Comparison of ENCODE assay signal across 8 mouse cellular contexts in genomic region chr4:106606639-106607554, GRCm38 (mm10). TPM values are rescaled to one million over a fixed set of nuclear protein-coding genes. Genes with fewer than 3 reads are reported as not detected.
DNase-seq lines count a peak whose midpoint lies in the region; ATAC-seq and TF ChIP-seq lines count a peak whose summit lies in the region.

No protein-coding gene starts in this region.

- H3K4me2 ChIP-seq in kidney, embryonic 15.5 days = peak overlapping the region; percentile 45
- H3K4me2 ChIP-seq in embryonic facial prominence, embryonic 12.5 days (replicated peaks) = peak overlapping the region; percentile 34
- H3K4me2 ChIP-seq in limb, embryonic 11.5 days (ENCODE audit: low read depth, severe bottlenecking) = no peak overlapping the region
- H3K4me2 ChIP-seq in neural tube, embryonic 13.5 days = peak overlapping the region; percentile 42

- TF ChIP-seq CTCF in kidney, adult 2 months (conservative IDR thresholded peaks at IDR 0.05; ENCODE audit: insufficient read depth, insufficient read length, low read depth, low read length) = no peak

- H3K4me1 ChIP-seq in kidney, embryonic 15.5 days = peaks cover 6% of the 10 kb centered on the region; the same call in 1 of the 2 replicates
- no peaks in the 10 kb centered on the region for H3K4me1 ChIP-seq in kidney, adult 2 months (ENCODE audit: control insufficient read depth, insufficient read depth, low read length)
- no peaks in the 10 kb centered on the region; the same call in 1 of the 2 replicates for H3K4me1 ChIP-seq in embryonic facial prominence, embryonic 12.5 days
- H3K4me1 ChIP-seq in limb, embryonic 11.5 days (ENCODE audit: control insufficient read depth, insufficient read depth, low read length) = no peaks in the 10 kb centered on the region
- H3K4me1 ChIP-seq in neural tube, embryonic 13.5 days (replicated peaks) = peaks cover 5% of the 10 kb centered on the region

- H3K27ac ChIP-seq in kidney, embryonic 15.5 days = no peak overlapping the region
- H3K27ac ChIP-seq in kidney, adult 2 months (ENCODE audit: insufficient read depth, low read depth, low read length) = no peak overlapping the region
- no peak overlapping the region for H3K27ac ChIP-seq in embryonic facial prominence, embryonic 12.5 days
- H3K27ac ChIP-seq in limb, embryonic 11.5 days (replicated peaks; ENCODE audit: low read depth, low read length) = no peak overlapping the region
- no peak overlapping the region for H3K27ac ChIP-seq in neural tube, embryonic 13.5 days (replicated peaks)

- no peaks in the 10 kb centered on the region for H3K27me3 ChIP-seq in kidney, embryonic 15.5 days
- no peaks in the 10 kb centered on the region for H3K27me3 ChIP-seq in kidney, adult 2 months (replicated peaks; ENCODE audit: control insufficient read depth, insufficient read depth, low read length)
- H3K27me3 ChIP-seq in embryonic facial prominence, embryonic 12.5 days = no peaks in the 10 kb centered on the region
- no peaks in the 10 kb centered on the region for H3K27me3 ChIP-seq in limb, embryonic 11.5 days (ENCODE audit: control insufficient read depth, insufficient read depth, low read length)
- H3K27me3 ChIP-seq in neural tube, embryonic 13.5 days = no peaks in the 10 kb centered on the region

- H3K9ac ChIP-seq in kidney, embryonic 15.5 days = no peak overlapping the region
- no peak overlapping the region for H3K9ac ChIP-seq in embryonic facial prominence, embryonic 12.5 days
- 0 out of 2 replicates have a peak overlapping the region, but pooled peaks have one; percentile 12 for H3K9ac ChIP-seq in limb, embryonic 11.5 days (ENCODE audit: low read length)
- peak overlapping the region; percentile 54; the same call in 1 of the 2 replicates for H3K9ac ChIP-seq in neural tube, embryonic 13.5 days

- ATAC-seq in kidney, embryonic 15.5 days (replicated peaks; ENCODE audit: low FRiP score) = peak; percentile 87
- ATAC-seq in embryonic facial prominence, embryonic 12.5 days (ENCODE audit: insufficient number of reproducible peaks, insufficient read depth, low FRiP score, low TSS enrichment) = 0 out of 2 replicates have a peak, but pooled peaks have one; percentile 72
- peak; percentile 84 for ATAC-seq in limb, embryonic 11.5 days (ENCODE audit: insufficient number of reproducible peaks, low FRiP score, low TSS enrichment, low read depth)
- peak; percentile 89 for ATAC-seq in neural tube, embryonic 13.5 days (ENCODE audit: low read depth)

- no peak for TF ChIP-seq POLR2A in kidney, adult 2 months (IDR thresholded peaks at IDR 0.05; ENCODE audit: low read depth, low read length)

- DNase-seq in kidney, adult 2 months = no peak
- peak; percentile 65 for DNase-seq in limb, embryonic 11.5 days (ENCODE audit: low spot score)
- DNase-seq in urinary bladder, adult 18-20 months (ENCODE audit: low spot score in 2 of 2) = no peak
- DNase-seq in layer of hippocampus, adult 9-10 months (ENCODE audit: low spot score) = no peak
- DNase-seq in left cerebral cortex, adult 8-10 months (ENCODE audit: low spot score in 2 of 2) = no peak

- H3K9me3 ChIP-seq in kidney, embryonic 15.5 days (replicated peaks) = no peaks in the 10 kb centered on the region
- H3K9me3 ChIP-seq in embryonic facial prominence, embryonic 12.5 days = no peaks in the 10 kb centered on the region
- no peaks in the 10 kb centered on the region for H3K9me3 ChIP-seq in limb, embryonic 11.5 days (ENCODE audit: control insufficient read depth, low read length)
- H3K9me3 ChIP-seq in neural tube, embryonic 13.5 days = no peaks in the 10 kb centered on the region

- 41% methylated on average over 18 of the region's 18 CpGs for WGBS in kidney, embryonic 15.5 days
- WGBS in kidney, adult 2 months = 58% methylated on average over 18 of the region's 18 CpGs
- WGBS in embryonic facial prominence, embryonic 12.5 days = 42% methylated on average over 18 of the region's 18 CpGs
- WGBS in limb, embryonic 11.5 days = 46% methylated on average over 18 of the region's 18 CpGs
- 47% methylated on average over 18 of the region's 18 CpGs for WGBS in neural tube, embryonic 13.5 days

- peak overlapping the region; percentile 3 for H3K4me3 ChIP-seq in kidney, embryonic 15.5 days (replicated peaks)
- H3K4me3 ChIP-seq in kidney, adult 2 months (ENCODE audit: insufficient read depth, low read depth, low read length) = no peak overlapping the region
- H3K4me3 ChIP-seq in embryonic facial prominence, embryonic 12.5 days = 0 out of 2 replicates have a peak overlapping the region, but pooled peaks have one; percentile 4
- no peak overlapping the region for H3K4me3 ChIP-seq in limb, embryonic 11.5 days (ENCODE audit: low read depth, low read length)
- peak overlapping the region; percentile 10; the same call in 1 of the 2 replicates for H3K4me3 ChIP-seq in neural tube, embryonic 13.5 days

- no peaks in the 10 kb centered on the region for H3K36me3 ChIP-seq in kidney, embryonic 15.5 days
- no peaks in the 10 kb centered on the region for H3K36me3 ChIP-seq in kidney, adult 2 months (ENCODE audit: control insufficient read depth, insufficient read depth, low read length)
- no peaks in the 10 kb centered on the region for H3K36me3 ChIP-seq in embryonic facial prominence, embryonic 12.5 days
- H3K36me3 ChIP-seq in limb, embryonic 11.5 days (ENCODE audit: control insufficient read depth, insufficient read depth, low read length) = no peaks in the 10 kb centered on the region
- H3K36me3 ChIP-seq in neural tube, embryonic 13.5 days = no peaks in the 10 kb centered on the region

RNA-seq across cellular contexts. Expression of gene Lexm, which starts 10.1 kb away (rescaled TPM):
- not detected in 2 replicates for polyA plus RNA-seq in kidney, embryonic 15.5 days (2015; fragmentation: Nextera tagmentation; extraction: Ambion mirVana)
- not detected in 2 replicates for polyA plus RNA-seq in kidney, adult 2 months (2012; rRNA removed)
- polyA plus RNA-seq in embryonic facial prominence, embryonic 12.5 days (2016; fragmentation: Nextera tagmentation; extraction: Ambion mirVana) = 0.40 and 0.76 TPM in 2 replicates
- 0.33 TPM in 1 of 2 replicates, not detected in the other for polyA plus RNA-seq in limb, embryonic 11.5 days (2014; fragmentation: Nextera tagmentation; extraction: Ambion mirVana)
- 0.13 TPM in 1 of 2 replicates, not detected in the other for polyA plus RNA-seq in neural tube, embryonic 13.5 days (2015; fragmentation: Nextera tagmentation; extraction: Ambion mirVana)
- not detected for total RNA-seq in left cerebral cortex, adult 8-10 months (2022)

RNA-seq across cellular contexts. Expression of gene Ttc22, which starts 15.3 kb away (rescaled TPM):
- polyA plus RNA-seq in kidney, embryonic 15.5 days (2015; fragmentation: Nextera tagmentation; extraction: Ambion mirVana) = 5.8 and 6.0 TPM in 2 replicates
- 4.6 and 6.1 TPM in 2 replicates for polyA plus RNA-seq in kidney, adult 2 months (2012; rRNA removed)
- 0.61 and 0.95 TPM in 2 replicates for polyA plus RNA-seq in embryonic facial prominence, embryonic 12.5 days (2016; fragmentation: Nextera tagmentation; extraction: Ambion mirVana)
- 0.07 and 0.24 TPM in 2 replicates for polyA plus RNA-seq in limb, embryonic 11.5 days (2014; fragmentation: Nextera tagmentation; extraction: Ambion mirVana)
- 2.0 and 2.4 TPM in 2 replicates for polyA plus RNA-seq in neural tube, embryonic 13.5 days (2015; fragmentation: Nextera tagmentation; extraction: Ambion mirVana)
- 1 to 10 TPM in 1 of 4 experiments, under 1 TPM in 3; 0.68 to 1.0 (median 0.82) TPM for total RNA-seq in left cerebral cortex, adult 8-10 months (2022)

RNA-seq across cellular contexts. Expression of gene Pars2, which starts 44.0 kb away (rescaled TPM):
- 13.4 and 14.8 TPM in 2 replicates for polyA plus RNA-seq in kidney, embryonic 15.5 days (2015; fragmentation: Nextera tagmentation; extraction: Ambion mirVana)
- polyA plus RNA-seq in kidney, adult 2 months (2012; rRNA removed) = 9.6 and 10.6 TPM in 2 replicates
- polyA plus RNA-seq in embryonic facial prominence, embryonic 12.5 days (2016; fragmentation: Nextera tagmentation; extraction: Ambion mirVana) = 15.3 and 16.9 TPM in 2 replicates
- polyA plus RNA-seq in limb, embryonic 11.5 days (2014; fragmentation: Nextera tagmentation; extraction: Ambion mirVana) = 14.3 and 17.1 TPM in 2 replicates
- 8.7 and 9.7 TPM in 2 replicates for polyA plus RNA-seq in neural tube, embryonic 13.5 days (2015; fragmentation: Nextera tagmentation; extraction: Ambion mirVana)
- 1 to 10 TPM; 6.2 to 8.4 (median 7.7) TPM for total RNA-seq in left cerebral cortex, adult 8-10 months (2022)

RNA-seq across cellular contexts. Expression of gene Dhcr24, which starts 46.1 kb away (rescaled TPM):
- polyA plus RNA-seq in kidney, embryonic 15.5 days (2015; fragmentation: Nextera tagmentation; extraction: Ambion mirVana) = 4.6 and 4.8 TPM in 2 replicates
- polyA plus RNA-seq in kidney, adult 2 months (2012; rRNA removed) = 242 and 276 TPM in 2 replicates
- 5.5 and 6.0 TPM in 2 replicates for polyA plus RNA-seq in embryonic facial prominence, embryonic 12.5 days (2016; fragmentation: Nextera tagmentation; extraction: Ambion mirVana)
- polyA plus RNA-seq in limb, embryonic 11.5 days (2014; fragmentation: Nextera tagmentation; extraction: Ambion mirVana) = 23.6 and 25.9 TPM in 2 replicates
- polyA plus RNA-seq in neural tube, embryonic 13.5 days (2015; fragmentation: Nextera tagmentation; extraction: Ambion mirVana) = 5.1 and 5.8 TPM in 2 replicates
- 100 to 1,000 TPM in 2 of 4 experiments, 10 to 100 TPM in 2; 92.7 to 121 (median 102) TPM for total RNA-seq in left cerebral cortex, adult 8-10 months (2022)

Comparison
In these comparisons a context has a peak if more than half of its experiments do, and no peak if none do; other contexts are left out.
1. H3K4me3 ChIP-seq: peak in kidney, embryonic 15.5 days (single experiment), embryonic facial prominence, embryonic 12.5 days (single experiment) and neural tube, embryonic 13.5 days (single experiment); none in kidney, adult 2 months (single experiment) and limb, embryonic 11.5 days (single experiment).
2. H3K9ac ChIP-seq: peak in limb, embryonic 11.5 days (single experiment) and neural tube, embryonic 13.5 days (single experiment); none in kidney, embryonic 15.5 days (single experiment) and embryonic facial prominence, embryonic 12.5 days (single experiment).
3. Peak in every context shown above with its lines, with median percentiles within 50 percentile points of each other: ATAC-seq.